Comparison of ENCODE assay signal across 8 mouse cellular contexts in the genomic region with DNA sequence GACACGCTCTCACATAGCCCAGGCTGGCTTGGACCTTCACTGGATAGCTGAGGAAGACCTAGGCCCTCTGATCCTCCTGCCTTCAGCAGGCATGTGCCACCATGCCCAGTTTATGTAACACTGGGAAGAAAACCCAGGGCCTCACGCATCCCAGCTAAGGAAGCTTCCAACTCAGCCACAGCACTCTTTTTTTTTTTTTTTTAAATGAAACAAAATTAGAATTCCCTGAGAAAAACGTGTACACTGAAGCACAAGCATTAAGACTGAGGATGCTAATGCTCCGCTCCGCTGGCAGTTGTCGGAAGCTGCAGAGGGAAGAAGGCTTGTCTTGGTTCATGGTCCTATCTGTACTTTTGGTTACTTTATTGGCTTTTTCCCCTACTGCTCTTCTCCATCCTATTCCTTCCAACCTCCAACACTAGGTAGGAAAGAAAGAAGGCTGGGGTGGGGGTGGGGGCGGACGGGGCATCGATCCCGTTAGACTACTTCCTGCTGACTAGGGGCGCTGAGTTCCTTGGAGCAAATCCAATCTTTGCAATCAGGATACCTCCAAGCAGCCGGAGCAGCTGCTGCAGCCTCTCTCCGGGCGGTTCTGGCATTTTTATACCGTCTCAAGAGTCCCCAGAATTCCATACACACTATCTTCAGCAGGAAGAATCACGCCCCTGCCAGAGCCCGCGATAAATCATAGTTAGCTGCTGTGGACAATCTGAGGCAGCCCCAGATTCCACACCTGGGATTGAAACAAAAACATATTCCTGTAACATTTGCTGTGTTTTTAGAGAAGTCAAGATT. TPM values are rescaled to one million over a fixed set of nuclear protein-coding genes. Genes with fewer than 3 reads are reported as not detected.
DNase-seq lines count a peak whose midpoint lies in the region; ATAC-seq and TF ChIP-seq lines count a peak whose summit lies in the region.

No protein-coding gene starts in this region.

- DNase-seq in cerebellum, adult 9-10 months, result peak; percentile 6
- no peak for DNase-seq in cerebellum, postnatal 10 days
- no peak for DNase-seq in spleen, adult 2 months (ENCODE audit: low read depth in 1 of 2, low spot score in 2 of 2)
- DNase-seq in spleen, postnatal 14 days (ENCODE audit: low spot score in 2 of 2), result no peak
- DNase-seq in ovary, postnatal 36 days (ENCODE audit: low spot score), result no peak
- no peak for DNase-seq in right cerebral cortex, adult 2 months (ENCODE audit: low spot score in 2 of 2)

- peak overlapping the region; percentile 55 for H3K4me3 ChIP-seq in spleen, adult 2 months (ENCODE audit: extremely low read depth, insufficient read depth, insufficient read length)
- peak overlapping the region; percentile 37 for H3K4me3 ChIP-seq in limb, embryonic 13.5 days
- peak overlapping the region; percentile 34 for H3K4me3 ChIP-seq in stomach, embryonic 16.5 days (replicated peaks; ENCODE audit: low read length)

- TF ChIP-seq POLR2A in spleen, adult 2 months (IDR thresholded peaks at IDR 0.05; ENCODE audit: low read depth, low read length), result no peak

- TF ChIP-seq CTCF in spleen, adult 2 months (IDR thresholded peaks at IDR 0.05; ENCODE audit: extremely low read depth, insufficient read depth, insufficient read length, insufficient replicate concordance), result no peak

- peak overlapping the region; percentile 61 for H3K4me2 ChIP-seq in limb, embryonic 13.5 days (replicated peaks)
- peak overlapping the region; percentile 49 for H3K4me2 ChIP-seq in stomach, embryonic 16.5 days (ENCODE audit: low read depth, low read length)

- H3K27ac ChIP-seq in spleen, adult 2 months (ENCODE audit: insufficient read depth, low read length), result peak overlapping the region; percentile 49; the same call in 1 of the 2 replicates
- peak overlapping the region; percentile 93 for H3K27ac ChIP-seq in limb, embryonic 13.5 days
- peak overlapping the region; percentile 43 for H3K27ac ChIP-seq in stomach, embryonic 16.5 days (ENCODE audit: low read length)

- peak overlapping the region; percentile 60 for H3K9ac ChIP-seq in limb, embryonic 13.5 days
- H3K9ac ChIP-seq in stomach, embryonic 16.5 days (ENCODE audit: low read length), result peak overlapping the region; percentile 57

- no peaks in the 10 kb centered on the region for H3K36me3 ChIP-seq in spleen, adult 2 months (ENCODE audit: control insufficient read depth, insufficient read depth, low read length)
- no peaks in the 10 kb centered on the region for H3K36me3 ChIP-seq in limb, embryonic 13.5 days
- no peaks in the 10 kb centered on the region for H3K36me3 ChIP-seq in stomach, embryonic 16.5 days (ENCODE audit: control insufficient read depth, insufficient read depth, low read length)

- WGBS in spleen, adult 2 months, result 58% methylated on average over 18 of the region's 18 CpGs
- WGBS in limb, embryonic 13.5 days, result 27% methylated on average over 18 of the region's 18 CpGs
- 27% methylated on average over 18 of the region's 18 CpGs for WGBS in stomach, embryonic 16.5 days

- peak; percentile 54; the same call in 1 of the 2 replicates for ATAC-seq in limb, embryonic 13.5 days (ENCODE audit: low FRiP score, low read depth)
- no peak for ATAC-seq in stomach, embryonic 16.5 days (ENCODE audit: insufficient read depth, low FRiP score)

- H3K4me1 ChIP-seq in spleen, adult 2 months (ENCODE audit: control insufficient read depth, insufficient read depth, insufficient read length), result no peaks in the 10 kb centered on the region
- H3K4me1 ChIP-seq in limb, embryonic 13.5 days, result peaks cover 25% of the 10 kb centered on the region
- H3K4me1 ChIP-seq in stomach, embryonic 16.5 days (ENCODE audit: control insufficient read depth, insufficient read depth, low read length), result peaks cover 11% of the 10 kb centered on the region; the same call in 1 of the 2 replicates

- H3K9me3 ChIP-seq in limb, embryonic 13.5 days, result 0 out of 2 replicates have a peak, but pooled peaks cover 4% of the 10 kb centered on the region
- H3K9me3 ChIP-seq in stomach, embryonic 16.5 days (replicated peaks; ENCODE audit: control insufficient read depth, low read length), result no peaks in the 10 kb centered on the region

- no peaks in the 10 kb centered on the region for H3K27me3 ChIP-seq in spleen, adult 2 months (ENCODE audit: control insufficient read depth, insufficient read depth, low read length)
- H3K27me3 ChIP-seq in limb, embryonic 13.5 days, result 0 out of 2 replicates have a peak, but pooled peaks cover 4% of the 10 kb centered on the region
- H3K27me3 ChIP-seq in stomach, embryonic 16.5 days (ENCODE audit: control insufficient read depth, insufficient read depth, low read length), result no peaks in the 10 kb centered on the region

RNA-seq across cellular contexts. Expression of gene Sept9, which starts 25.2 kb away (rescaled TPM):
- polyA plus RNA-seq in spleen, adult 2 months (2012; rRNA removed), result 44.6 and 45.3 TPM in 2 replicates
- polyA plus RNA-seq in limb, embryonic 13.5 days (2015; fragmentation: Nextera tagmentation; extraction: Ambion mirVana), result 170 and 179 TPM in 2 replicates
- polyA plus RNA-seq in stomach, embryonic 16.5 days (2015; fragmentation: Nextera tagmentation; extraction: Ambion mirVana), result 101 and 105 TPM in 2 replicates

RNA-seq across cellular contexts. Expression of gene Sec14l1, which starts 59.3 kb away (rescaled TPM):
- polyA plus RNA-seq in spleen, adult 2 months (2012; rRNA removed), result 30.1 and 32.9 TPM in 2 replicates
- 61.2 and 65.4 TPM in 2 replicates for polyA plus RNA-seq in limb, embryonic 13.5 days (2015; fragmentation: Nextera tagmentation; extraction: Ambion mirVana)
- 61.7 and 62.5 TPM in 2 replicates for polyA plus RNA-seq in stomach, embryonic 16.5 days (2015; fragmentation: Nextera tagmentation; extraction: Ambion mirVana)

Comparison
In these comparisons a context has a peak if more than half of its experiments do, and no peak if none do; other contexts are left out.
1. H3K27ac ChIP-seq: peak in every context shown above with its lines; median percentile 93 in limb, embryonic 13.5 days; 49 in spleen, adult 2 months; 43 in stomach, embryonic 16.5 days.